Mouse (Mus musculus) granulocyte monocyte progenitor cell, adult 5-6 weeks (primary cell): ENCODE data around the gene Astl. TPM values are rescaled to one million over a fixed set of nuclear protein-coding genes. Genes with fewer than 3 reads are reported as not detected.
A peak's percentile ranks its signal among the peaks of the same experiment; 100 is the strongest.

Source experiments
- ATAC-seq: replicated peaks from 2 replicates; pipeline ENCODE4 v1.8.0; 2016; ENCODE audit warnings: mild to moderate bottlenecking, moderate TSS enrichment, inconsistent platforms; ENCODE audit not compliant: poor library complexity, severe bottlenecking
- total RNA-seq, 2 experiments: library from RNA; stranded (forward) in 1 of 2; stranded (reverse) in 1 of 2; fragments of 200-712, 200-1000 nt in 1 of 2; fragments of >200 nt in 1 of 2; fragmentation: Nextera tagmentation in 1 of 2; gene quantifications; 2 replicates each; pipeline ENCODE4 v1.2.3; 2014 to 2017

Gene Astl
- total RNA-seq, 2 experiments from 2014 or later = 0.21 TPM; not detected in 1

- peak; percentile 64 for ATAC-seq
Measured at GRCm38 (mm10) chr2:127322671-127323285, 15.7 kb upstream of the Astl start.

GRCm38 (mm10) chr2:127323667-127324066, 14.8 kb upstream of the Astl start:
- ATAC-seq = no peak

GRCm38 (mm10) chr2:127324456-127324855, 14.0 kb upstream of the Astl start:
- no peak for ATAC-seq

- ATAC-seq = peak; percentile 88
Measured at GRCm38 (mm10) chr2:127328090-127328851, 10.2 kb upstream of the Astl start.

- ATAC-seq = no peak
Measured at GRCm38 (mm10) chr2:127332807-127333570, 5.5 kb upstream of the Astl start.

GRCm38 (mm10) chr2:127333945-127334603, 4.4 kb upstream of the Astl start:
- no peak for ATAC-seq

- peak; percentile 20 for ATAC-seq
Measured at GRCm38 (mm10) chr2:127335078-127335541, 3.3 kb upstream of the Astl start.

GRCm38 (mm10) chr2:127335767-127336496, 2.5 kb upstream of the Astl start, which contains the start of gene Dusp2:
Dusp2 (plus strand) TSS chr2:127336159.
- peak; percentile 63 for ATAC-seq

GRCm38 (mm10) chr2:127336497-127336832, 2.0 kb upstream of the Astl start:
- no peak for ATAC-seq

- ATAC-seq = no peak
Measured at GRCm38 (mm10) chr2:127336885-127337284, 1.6 kb upstream of the Astl start.

GRCm38 (mm10) chr2:127337531-127337930, 908 bp upstream of the Astl start:
- ATAC-seq = peak; percentile 19

- no peak for ATAC-seq
Measured at GRCm38 (mm10) chr2:127338012-127338411, 427 bp upstream of the Astl start.

- peak; percentile 21 for ATAC-seq
Measured at GRCm38 (mm10) chr2:127338833-127339232, 394 bp downstream of the Astl start.

- ATAC-seq = no peak
Measured at GRCm38 (mm10) chr2:127339262-127339661, 823 bp downstream of the Astl start.

GRCm38 (mm10) chr2:127341159-127341558, 2.7 kb downstream of the Astl start:
- no peak for ATAC-seq

GRCm38 (mm10) chr2:127346334-127346733, 7.9 kb downstream of the Astl start:
- peak; percentile 70 for ATAC-seq

- ATAC-seq = no peak
Measured at GRCm38 (mm10) chr2:127347147-127347985, 8.9 kb downstream of the Astl start.

- no peak for ATAC-seq
Measured at GRCm38 (mm10) chr2:127353881-127354280, 15.4 kb downstream of the Astl start.
